Mouse (Mus musculus) lung, postnatal 14 days (tissue): ENCODE data around the gene Nmb.
A peak's percentile ranks its signal among the peaks of the same experiment; 100 is the strongest.

Experiments
- DNase-seq: peaks from one replicate; pipeline ENCODE4 v3.0.0; 2021

Gene Nmb

GRCm38 (mm10) chr7:80857181-80857580, 47.7 kb downstream of the Nmb start:
- DNase-seq = peak; percentile 85

GRCm38 (mm10) chr7:80855316-80855715, 49.6 kb downstream of the Nmb start:
- DNase-seq = no peak

- no peak for DNase-seq
These were observed 51.7 kb downstream of the Nmb start for GRCm38 (mm10) chr7:80853218-80853617.
